Mouse (Mus musculus) G1E (cell line): ENCODE measurements around the gene Sepsecs.

ENCODE experiments used
- CTCF ChIP-seq: IDR thresholded peaks from 2 replicates; pipeline ENCODE4 v1.5.1; 2012; ENCODE audit warnings: low read depth, low read length, inconsistent platforms, mixed read lengths
- GATA1 ChIP-seq: IDR thresholded peaks from 2 replicates; pipeline ENCODE4 v1.6.1; 2012; ENCODE audit warnings: borderline replicate concordance, low read length, inconsistent platforms, mixed read lengths
- GATA2 ChIP-seq: IDR thresholded peaks from 2 replicates; pipeline ENCODE4 v1.6.1; 2012; ENCODE audit warnings: low read depth, low read length, inconsistent platforms, borderline replicate concordance
- POLR2AphosphoS5 ChIP-seq: IDR thresholded peaks from 2 replicates; pipeline ENCODE4 v1.6.1; 2012; ENCODE audit warnings: low read depth, low read length, inconsistent platforms; ENCODE audit not compliant: insufficient replicate concordance
- TAL1 ChIP-seq: conservative IDR thresholded peaks from 2 replicates; pipeline ENCODE4 v1.6.1; 2012; ENCODE audit warnings: low read depth, low read length, inconsistent platforms, mixed read lengths

DNA sequence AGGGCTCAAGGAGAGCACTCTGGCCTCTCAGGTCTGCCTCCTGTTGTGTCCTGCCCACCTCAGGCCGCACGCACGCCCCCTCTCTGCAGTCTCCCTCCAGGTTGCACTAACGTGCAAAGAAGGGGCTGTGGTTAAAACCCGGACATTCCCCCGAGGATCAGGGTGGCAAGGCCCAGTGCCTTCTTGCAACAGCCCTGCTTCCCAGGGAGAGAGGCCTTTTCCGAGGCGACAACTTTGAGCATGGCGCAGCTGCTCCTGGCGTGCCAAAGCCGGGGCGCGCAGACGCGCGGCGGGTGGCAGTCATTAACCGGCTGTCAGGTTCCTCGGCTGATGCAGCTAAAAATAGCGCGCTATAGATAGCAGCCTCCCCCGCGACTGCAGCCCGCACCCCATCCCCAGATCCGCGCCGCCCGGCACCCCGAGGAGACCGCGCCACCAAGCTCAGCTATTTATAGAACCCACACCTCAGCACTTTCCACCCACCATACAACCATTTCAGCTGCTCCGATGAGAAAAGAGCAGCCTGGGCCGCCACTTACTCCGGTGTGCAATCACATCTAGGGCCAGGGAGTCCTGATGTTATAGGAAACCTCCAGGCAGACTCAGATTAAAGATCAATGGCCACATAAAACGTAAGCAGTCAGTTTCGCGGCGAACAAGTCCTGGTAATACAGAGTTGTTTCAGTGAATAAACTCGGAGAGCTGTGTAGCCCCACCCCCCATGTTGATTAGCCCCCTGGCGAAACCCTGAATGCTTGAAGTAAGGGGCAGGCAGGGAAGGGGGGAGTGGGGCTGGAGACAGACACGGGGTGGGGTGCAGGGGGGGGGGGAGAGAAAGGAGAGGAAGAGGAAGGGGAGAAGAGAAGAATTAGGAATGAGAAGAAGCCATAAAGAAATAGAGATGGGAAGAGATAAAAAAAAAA, 50.9 kb downstream of the Sepsecs start:
- TF ChIP-seq GATA1 (no peak), CTCF (no peak), POLR2AphosphoS5 (no peak), GATA2 (no peak), TAL1 (no peak)
